ENCODE assay signal across 15 mouse cellular contexts in genomic region chr6:106503961-106504360, GRCm38 (mm10).
DNase-seq lines count a peak whose midpoint lies in the region; ATAC-seq lines count a peak whose summit lies in the region.
"Had no signal": no experiment of that assay in that cellular context is flagged by ENCODE, and none has a peak within 500 bp of the region (broad histone marks: within the 10 kb centered on the region; RNA-seq: fewer than 3 reads in every experiment).

No protein-coding gene starts in this region.

- H3K4me1 ChIP-seq in forebrain, embryonic 14.5 days (ENCODE audit: control insufficient read depth, insufficient read depth, low read length), result no peaks in the 10 kb centered on the region; the same call in 1 of the 2 replicates
- H3K4me1 ChIP-seq in neural tube, embryonic 15.5 days, result peaks cover 7% of the 10 kb centered on the region; the same call in 1 of the 2 replicates
- no peaks in the 10 kb centered on the region for H3K4me1 ChIP-seq in liver, embryonic 12.5 days
- H3K4me1 ChIP-seq: kidney, embryonic 15.5 days had no signal

- H3K4me2 ChIP-seq in forebrain, embryonic 14.5 days (ENCODE audit: low read length), result no peak overlapping the region
- peak overlapping the region; percentile 15; the same call in 1 of the 2 replicates for H3K4me2 ChIP-seq in neural tube, embryonic 15.5 days
- no peak overlapping the region for H3K4me2 ChIP-seq in liver, embryonic 12.5 days
- H3K4me2 ChIP-seq: kidney, embryonic 15.5 days had no signal

- WGBS in forebrain, embryonic 14.5 days, result 35% methylated on average over 9 of the region's 9 CpGs
- 21% methylated on average over 9 of the region's 9 CpGs for WGBS in neural tube, embryonic 15.5 days
- WGBS in liver, embryonic 12.5 days (ENCODE audit: insufficient replicate concordance), result 64% methylated on average over 9 of the region's 9 CpGs

- H3K27me3 ChIP-seq in forebrain, embryonic 14.5 days (replicated peaks; ENCODE audit: control insufficient read depth, insufficient read depth, low read length), result no peaks in the 10 kb centered on the region
- no peaks in the 10 kb centered on the region for H3K27me3 ChIP-seq in neural tube, embryonic 15.5 days (replicated peaks)
- H3K27me3 ChIP-seq in liver, embryonic 12.5 days (replicated peaks), result no peaks in the 10 kb centered on the region
- H3K27me3 ChIP-seq: kidney, embryonic 15.5 days had no signal

- no peak overlapping the region for H3K4me3 ChIP-seq in forebrain, embryonic 14.5 days (ENCODE audit: low read depth, low read length)
- no peak overlapping the region for H3K4me3 ChIP-seq in neural tube, embryonic 15.5 days (replicated peaks)
- no peak overlapping the region for H3K4me3 ChIP-seq in liver, embryonic 12.5 days
- H3K4me3 ChIP-seq: erythroblast, embryonic 14.5 days; kidney, embryonic 15.5 days had no signal

- H3K9me3 ChIP-seq in forebrain, embryonic 14.5 days (replicated peaks; ENCODE audit: control insufficient read depth, low read length), result no peaks in the 10 kb centered on the region
- no peaks in the 10 kb centered on the region for H3K9me3 ChIP-seq in neural tube, embryonic 15.5 days (replicated peaks)
- no peaks in the 10 kb centered on the region for H3K9me3 ChIP-seq in liver, embryonic 12.5 days (replicated peaks)
- H3K9me3 ChIP-seq: kidney, embryonic 15.5 days had no signal

- DNase-seq in frontal cortex, postnatal 10 days (ENCODE audit: low spot score in 2 of 2), result no peak
- DNase-seq in forebrain, embryonic 14.5 days (ENCODE audit: low spot score), result peak; percentile 54
- peak; percentile 9 to 22 for DNase-seq in layer of hippocampus, postnatal 14 days (ENCODE audit: low spot score in 2 of 2)
- no peak for DNase-seq in gastrocnemius, postnatal 14 days
- DNase-seq in gastrocnemius, adult 18-20 months (ENCODE audit: low spot score), result no peak
- DNase-seq: adrenal gland, postnatal 25 days; cerebellum, adult 18-20 months; heart, postnatal 14 days; lung, postnatal 4 days; thymus, postnatal 25 days had no signal

- no peak overlapping the region for H3K9ac ChIP-seq in forebrain, embryonic 14.5 days (ENCODE audit: low read length)
- H3K9ac ChIP-seq in neural tube, embryonic 15.5 days (replicated peaks), result no peak overlapping the region
- H3K9ac ChIP-seq in liver, embryonic 12.5 days, result no peak overlapping the region
- H3K9ac ChIP-seq: kidney, embryonic 15.5 days had no signal

- no peak overlapping the region for H3K27ac ChIP-seq in forebrain, embryonic 14.5 days (ENCODE audit: low read depth, low read length)
- H3K27ac ChIP-seq in neural tube, embryonic 15.5 days (replicated peaks), result no peak overlapping the region
- no peak overlapping the region for H3K27ac ChIP-seq in liver, embryonic 12.5 days
- H3K27ac ChIP-seq: kidney, embryonic 15.5 days had no signal

- peak; percentile 81 for ATAC-seq in frontal cortex, adult (ENCODE audit: low TSS enrichment)
- peak; percentile 54; the same call in 1 of the 2 replicates for ATAC-seq in forebrain, embryonic 14.5 days
- ATAC-seq in neural tube, embryonic 15.5 days (ENCODE audit: low FRiP score), result no peak
- ATAC-seq in liver, embryonic 12.5 days, result no peak

- intact Hi-C loops in gastrocnemius, postnatal 14 days (cut with DNase I; ENCODE audit: low total_unique reads), result no loop called here

- H3K36me3 ChIP-seq in forebrain, embryonic 14.5 days (ENCODE audit: control insufficient read depth, insufficient read depth, low read length), result no peaks in the 10 kb centered on the region
- no peaks in the 10 kb centered on the region for H3K36me3 ChIP-seq in neural tube, embryonic 15.5 days
- H3K36me3 ChIP-seq in liver, embryonic 12.5 days, result no peaks in the 10 kb centered on the region
- H3K36me3 ChIP-seq: kidney, embryonic 15.5 days had no signal

Comparison
In these comparisons a context has a peak if more than half of its experiments do, and no peak if none do; other contexts are left out.
1. ATAC-seq: peak in frontal cortex, adult (single experiment) and forebrain, embryonic 14.5 days (single experiment); none in neural tube, embryonic 15.5 days (single experiment) and liver, embryonic 12.5 days (single experiment).
2. DNase-seq: peak in forebrain, embryonic 14.5 days (single experiment) and layer of hippocampus, postnatal 14 days (2 of 2); none in frontal cortex, postnatal 10 days (0 of 2), gastrocnemius, postnatal 14 days (single experiment) and gastrocnemius, adult 18-20 months (single experiment).